Mouse (Mus musculus): ENCODE data around the gene Dazap2. TPM values are rescaled to one million over a fixed set of nuclear protein-coding genes. Genes with fewer than 3 reads are reported as not detected.
"Not testable (repeated sequence)": the region's sequence is repeated elsewhere in the genome, so short reads cannot be mapped to it uniquely, and the experiment has no call there.

Gene Dazap2
- polyA plus RNA-seq (2012; rRNA removed): 255 and 281 TPM in 2 replicates

DNA sequence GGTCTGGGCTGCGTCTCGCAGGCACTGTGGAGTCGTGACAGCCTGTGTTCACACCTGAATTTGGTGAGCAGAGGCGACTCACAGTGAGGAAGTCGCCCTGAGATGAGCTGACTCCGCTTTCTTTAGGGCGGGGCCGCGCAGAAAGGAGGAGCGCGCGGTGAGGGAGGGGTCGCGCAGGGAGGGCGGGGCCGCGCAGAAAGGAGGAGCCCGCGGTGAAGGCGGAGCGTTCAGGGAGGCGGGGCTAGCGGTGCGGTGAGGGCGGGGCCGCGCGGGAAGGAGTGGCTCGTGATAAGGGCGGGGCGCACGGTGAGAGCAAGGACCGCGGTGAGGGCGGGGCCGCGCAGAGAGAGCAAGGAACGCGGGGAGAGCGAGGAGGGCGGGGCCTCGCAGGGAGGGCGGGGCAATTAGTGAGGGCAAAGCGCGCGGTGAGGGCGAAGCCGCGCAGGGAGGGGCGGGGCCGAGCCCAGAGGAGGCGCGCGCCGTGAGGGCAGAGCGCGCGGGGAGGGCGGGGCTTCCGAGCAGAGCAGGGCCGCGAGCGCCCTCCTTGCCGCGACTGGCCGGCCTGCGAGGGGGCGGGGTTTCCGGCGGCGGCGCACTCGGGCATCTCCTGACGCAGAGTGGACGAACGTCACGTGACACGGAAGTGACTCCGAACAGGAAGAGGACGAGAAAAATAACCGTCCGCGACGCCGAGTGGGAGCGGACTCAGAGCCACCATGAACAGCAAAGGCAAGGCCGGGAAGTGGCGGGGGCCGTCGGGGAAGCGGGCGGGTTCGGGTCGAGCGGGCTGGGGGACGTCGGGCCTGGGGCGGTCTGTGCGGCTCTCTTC, at the start of gene Dazap2:
Gene Dazap2 (plus strand): TSS at position 354 of the 829 bp plus-strand sequence.
- peak; percentile 93 for DNase-seq (ENCODE audit: low spot score)

DNA sequence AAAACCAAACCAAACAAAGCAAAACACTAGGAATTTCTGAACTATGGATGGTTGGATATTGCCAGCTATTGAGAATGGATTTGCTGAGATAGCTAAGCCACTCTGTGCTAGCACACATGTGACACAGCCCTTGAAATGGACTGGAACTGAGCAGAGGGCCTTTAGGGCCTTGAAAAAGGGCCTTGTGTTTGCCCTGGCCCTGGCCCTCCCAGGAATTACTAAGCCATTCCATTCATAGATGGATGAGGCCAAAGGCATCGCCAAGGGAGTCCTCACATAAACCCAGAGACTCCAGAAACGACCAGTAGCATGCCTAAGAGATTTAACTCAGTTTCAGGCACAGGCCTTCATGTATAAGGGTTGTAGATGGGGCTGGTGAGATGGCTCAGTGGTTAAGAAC, 48.6 kb upstream of the Dazap2 start:
- DNase-seq (ENCODE audit: low spot score): no peak

DNA sequence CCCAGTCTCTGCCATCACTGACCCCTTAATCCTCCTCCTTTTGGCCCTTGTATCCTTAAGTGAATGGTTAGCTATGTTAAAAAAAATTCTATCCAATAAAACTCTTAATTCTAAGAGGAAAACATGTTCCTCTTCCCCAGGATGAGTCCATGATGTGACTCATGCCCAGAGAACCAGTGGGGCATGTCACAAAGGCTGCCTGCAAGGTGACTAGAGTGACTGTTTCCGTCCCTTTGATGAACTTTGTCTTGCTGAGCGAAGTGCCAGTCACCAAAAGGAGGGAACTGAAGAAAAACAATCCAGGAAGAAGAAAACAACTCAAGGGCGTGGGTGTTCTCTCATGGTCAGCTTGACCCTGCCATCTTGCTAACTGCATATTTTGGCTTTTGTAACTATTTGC, 45.9 kb upstream of the Dazap2 start:
- DNase-seq (ENCODE audit: low spot score): no peak

DNA sequence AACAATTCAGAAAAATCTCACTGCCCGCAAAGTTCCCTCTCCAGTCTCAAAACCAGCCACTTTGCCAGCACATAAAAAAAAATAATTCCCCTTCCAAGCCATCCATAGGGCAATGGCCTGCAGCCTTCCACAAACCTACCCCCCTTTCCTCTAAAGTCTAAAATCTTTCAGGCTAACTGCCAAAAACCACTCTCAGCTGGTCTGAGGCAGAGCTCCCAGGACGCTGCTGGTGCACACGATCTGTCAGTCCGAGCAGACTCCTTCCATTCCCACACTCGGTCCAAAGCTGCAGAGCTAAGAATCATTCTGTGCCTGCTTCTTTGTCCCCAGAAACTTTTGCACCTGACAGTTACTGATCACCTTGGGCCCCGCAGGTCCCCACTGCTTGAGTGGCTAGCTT, 41.2 kb upstream of the Dazap2 start:
- DNase-seq (ENCODE audit: low spot score): no peak

DNA sequence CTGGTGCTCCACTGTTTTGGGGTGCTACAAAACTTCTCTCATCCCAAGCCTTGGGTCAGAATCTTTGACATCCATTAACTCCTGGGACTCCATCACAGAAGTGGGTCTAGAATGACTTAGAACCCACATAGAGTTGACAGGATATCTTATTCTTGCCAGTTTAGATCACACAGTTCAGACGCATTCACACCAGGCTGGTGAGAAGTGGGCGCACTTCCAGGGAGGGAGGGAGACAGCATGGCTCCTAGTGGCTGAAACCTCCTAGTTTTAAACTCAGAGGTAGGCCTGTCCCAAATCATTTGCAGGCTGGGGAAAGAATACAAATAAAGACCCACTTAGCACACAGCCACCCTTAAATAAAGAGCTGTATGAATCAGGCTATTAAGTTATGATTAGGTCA, 40.8 kb upstream of the Dazap2 start:
- DNase-seq (ENCODE audit: low spot score): no peak

DNA sequence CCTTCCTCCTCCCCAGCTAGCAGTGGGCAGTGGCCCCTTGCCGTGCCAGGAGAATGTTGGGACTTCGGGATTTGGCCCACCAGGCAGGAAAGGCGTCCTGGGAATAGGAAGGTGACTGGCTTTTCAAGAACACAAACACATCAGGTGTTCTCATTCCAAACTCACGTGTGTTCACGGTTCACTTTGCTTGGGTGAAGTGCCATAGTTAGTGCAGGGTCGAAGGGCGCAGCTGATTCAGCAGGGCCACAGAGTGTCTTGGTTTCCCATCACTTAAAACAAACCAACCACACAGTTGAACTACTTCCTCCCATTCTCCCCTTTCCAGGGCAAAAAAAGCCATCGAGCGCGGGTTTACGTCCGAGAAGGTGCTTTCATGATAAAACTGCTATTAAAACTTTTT, 39.8 kb upstream of the Dazap2 start:
- no peak for DNase-seq (ENCODE audit: low spot score)

DNA sequence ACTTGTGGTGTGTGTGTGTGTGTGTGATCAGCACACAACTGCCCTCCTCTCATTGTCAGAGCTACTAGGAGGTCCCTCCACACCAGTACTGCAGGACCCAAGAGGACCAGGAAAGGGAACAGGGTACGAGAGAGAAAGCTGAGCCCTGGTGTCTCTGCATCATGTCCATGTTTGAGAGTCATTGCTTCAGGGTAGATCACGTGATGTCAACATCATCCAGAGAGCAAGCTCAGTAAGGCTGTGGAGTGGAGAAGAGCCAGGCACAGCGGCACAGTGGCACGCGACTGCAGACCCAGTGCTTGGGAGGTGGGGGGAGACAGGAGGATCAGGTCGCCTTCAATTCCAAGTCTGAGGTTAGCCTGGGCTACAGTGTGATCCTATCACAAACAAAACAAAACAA, 38.8 kb upstream of the Dazap2 start:
- DNase-seq (ENCODE audit: low spot score): no peak

DNA sequence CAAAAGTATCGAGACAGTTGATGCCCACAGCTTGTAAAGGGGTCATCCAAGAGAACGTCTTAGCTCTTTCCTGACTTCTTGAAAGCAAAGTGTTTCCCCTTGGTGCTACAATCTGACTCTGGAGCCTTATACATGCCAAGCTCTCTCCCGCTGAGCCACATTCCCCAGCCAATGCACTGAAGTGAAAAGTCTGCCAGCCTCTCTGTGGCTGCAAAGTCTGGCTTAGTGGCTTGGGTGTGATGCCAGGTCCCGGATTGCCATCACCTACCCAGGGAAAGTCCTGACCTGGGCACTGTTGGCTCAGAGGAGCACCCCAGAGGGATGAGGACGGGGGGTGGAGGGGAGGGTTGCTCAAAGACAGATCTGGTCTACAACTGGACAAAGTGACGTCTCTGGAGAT, 38.3 kb upstream of the Dazap2 start:
- no peak for DNase-seq (ENCODE audit: low spot score)

DNA sequence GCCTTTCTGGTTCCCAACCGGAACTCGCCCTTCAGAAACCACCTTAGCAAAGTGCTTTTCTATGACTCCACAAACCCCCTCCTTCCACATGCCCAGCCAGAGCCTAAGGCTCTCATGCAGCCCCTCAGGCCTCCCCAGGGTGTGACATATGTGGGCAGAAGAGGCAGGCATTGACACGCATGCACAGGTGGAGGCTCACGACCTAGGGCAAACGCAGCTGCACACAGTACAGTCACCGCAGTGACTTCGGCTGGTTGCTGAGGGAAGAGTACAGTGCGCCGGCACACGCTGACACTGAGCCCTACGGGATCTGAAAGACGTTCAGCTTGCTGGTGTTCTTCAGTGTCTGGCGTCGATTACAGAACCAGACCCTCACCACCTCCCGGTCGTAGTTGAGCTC, 37.2 kb upstream of the Dazap2 start:
- no peak for DNase-seq (ENCODE audit: low spot score)

DNA sequence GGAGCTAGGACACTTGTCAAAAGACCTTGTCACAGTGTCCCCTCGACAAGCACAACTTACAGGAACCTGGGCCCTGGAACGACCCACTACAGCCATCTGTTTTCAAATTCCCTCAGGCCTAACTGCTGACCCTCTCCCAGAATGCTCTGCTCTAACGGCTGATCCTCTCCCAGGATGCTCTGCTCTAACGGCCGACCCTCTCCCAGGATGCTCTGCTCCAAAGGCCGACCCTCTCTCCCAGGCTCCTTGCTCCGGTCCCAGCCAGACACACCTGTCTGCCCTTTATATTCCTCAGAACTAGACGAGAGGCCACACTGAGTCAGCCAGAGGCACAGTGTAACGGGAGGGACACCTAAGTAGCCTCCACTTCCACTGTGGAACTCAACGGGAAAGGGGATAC, 35.0 kb upstream of the Dazap2 start:
- DNase-seq (ENCODE audit: low spot score): no peak

- no peak for DNase-seq (ENCODE audit: low spot score)
Measured at GRCm38 (mm10) chr15:100585931-100586330, 29.2 kb upstream of the Dazap2 start.

DNA sequence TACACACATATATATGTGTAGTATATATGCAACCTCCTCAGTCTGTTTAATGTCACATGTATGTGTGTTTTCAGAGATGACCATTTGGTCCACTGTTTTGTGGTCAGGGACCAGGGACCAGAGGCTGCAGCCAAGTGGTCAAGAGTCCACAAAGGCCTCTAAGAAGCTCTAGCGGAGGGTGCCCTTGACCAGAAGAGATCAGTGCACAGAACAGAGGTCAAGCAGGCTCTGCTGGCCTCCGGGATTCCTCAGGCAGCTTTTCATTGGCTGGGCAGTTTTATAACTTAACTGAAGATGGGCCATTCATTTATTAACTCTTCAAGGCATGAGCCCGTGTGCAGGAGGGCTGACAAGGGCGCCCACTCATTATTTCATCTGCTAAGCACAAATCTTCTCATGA, 28.0 kb upstream of the Dazap2 start:
- no peak for DNase-seq (ENCODE audit: low spot score)

DNA sequence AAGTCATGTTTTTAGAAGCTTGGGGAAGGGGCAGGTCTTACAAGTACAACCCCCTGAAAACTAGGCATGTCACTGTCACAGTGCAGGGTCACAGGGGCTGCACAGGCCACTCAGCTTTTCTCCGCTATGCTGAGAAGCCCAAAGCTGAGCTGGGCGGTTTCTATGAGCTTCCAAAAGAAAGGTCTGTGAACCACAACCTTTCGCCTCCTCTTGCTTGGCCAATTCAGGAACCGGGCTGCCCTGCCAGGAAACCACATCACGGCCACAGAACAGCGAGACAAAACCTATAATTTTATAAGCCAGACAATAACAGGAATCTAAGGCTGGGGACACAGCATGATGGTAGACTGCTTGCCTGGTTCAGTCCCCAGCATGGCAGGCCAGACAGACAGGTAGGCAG, 26.9 kb upstream of the Dazap2 start:
- DNase-seq (ENCODE audit: low spot score): no peak

GRCm38 (mm10) chr15:100590436-100590835, 24.7 kb upstream of the Dazap2 start:
- no peak for DNase-seq (ENCODE audit: low spot score)

DNA sequence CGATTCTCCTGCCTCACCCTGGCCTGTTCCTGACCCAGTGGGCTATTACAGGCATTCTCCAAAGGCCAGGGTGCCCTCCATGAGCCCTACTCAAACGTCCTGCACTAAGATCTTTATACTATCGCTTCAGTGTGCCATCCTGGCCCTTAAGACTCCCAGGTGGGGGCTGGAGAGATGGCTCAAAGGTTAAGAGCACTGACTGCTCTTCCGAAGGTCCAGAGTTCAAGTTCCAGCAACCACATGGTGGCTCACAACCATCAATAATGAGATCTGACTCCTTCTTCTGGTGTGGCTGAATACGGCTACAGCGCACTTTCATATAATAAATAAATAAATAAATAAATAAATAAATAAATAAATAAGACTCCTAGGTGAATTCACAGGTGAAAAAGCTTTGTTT, 22.3 kb upstream of the Dazap2 start:
- no peak for DNase-seq (ENCODE audit: low spot score)

DNA sequence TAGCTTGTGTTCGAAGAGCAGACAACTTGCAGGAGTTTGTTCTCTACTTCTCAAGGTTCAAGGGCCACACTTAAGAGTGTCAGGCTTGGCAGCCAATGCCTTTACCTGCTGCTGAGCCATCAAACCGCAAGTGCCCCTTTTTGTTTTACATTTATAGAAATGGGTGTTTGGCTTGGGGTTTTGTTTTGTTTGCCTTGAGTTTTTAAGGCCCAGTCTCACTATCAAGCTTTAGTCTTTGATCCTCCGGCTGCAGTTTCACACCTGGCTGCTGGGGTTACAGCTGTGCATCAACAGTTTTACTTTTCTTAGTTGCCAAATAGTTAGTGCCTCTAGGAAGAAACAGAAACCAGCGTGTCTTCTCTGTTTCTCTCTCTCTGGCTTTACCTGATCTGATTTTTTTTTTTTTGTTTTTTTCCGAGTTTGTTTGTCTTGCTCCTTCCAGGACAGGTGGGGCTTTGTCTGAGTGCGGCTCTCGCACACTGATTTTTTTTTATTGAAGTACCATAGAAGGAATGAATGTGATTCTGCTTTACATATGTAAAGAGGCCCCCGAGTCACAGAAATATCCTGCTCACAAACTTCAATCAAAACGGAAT, 16.8 kb upstream of the Dazap2 start:
- no peak for DNase-seq (ENCODE audit: low spot score)

GRCm38 (mm10) chr15:100598883-100599275, 16.3 kb upstream of the Dazap2 start:
- no peak for DNase-seq (ENCODE audit: low spot score)

DNA sequence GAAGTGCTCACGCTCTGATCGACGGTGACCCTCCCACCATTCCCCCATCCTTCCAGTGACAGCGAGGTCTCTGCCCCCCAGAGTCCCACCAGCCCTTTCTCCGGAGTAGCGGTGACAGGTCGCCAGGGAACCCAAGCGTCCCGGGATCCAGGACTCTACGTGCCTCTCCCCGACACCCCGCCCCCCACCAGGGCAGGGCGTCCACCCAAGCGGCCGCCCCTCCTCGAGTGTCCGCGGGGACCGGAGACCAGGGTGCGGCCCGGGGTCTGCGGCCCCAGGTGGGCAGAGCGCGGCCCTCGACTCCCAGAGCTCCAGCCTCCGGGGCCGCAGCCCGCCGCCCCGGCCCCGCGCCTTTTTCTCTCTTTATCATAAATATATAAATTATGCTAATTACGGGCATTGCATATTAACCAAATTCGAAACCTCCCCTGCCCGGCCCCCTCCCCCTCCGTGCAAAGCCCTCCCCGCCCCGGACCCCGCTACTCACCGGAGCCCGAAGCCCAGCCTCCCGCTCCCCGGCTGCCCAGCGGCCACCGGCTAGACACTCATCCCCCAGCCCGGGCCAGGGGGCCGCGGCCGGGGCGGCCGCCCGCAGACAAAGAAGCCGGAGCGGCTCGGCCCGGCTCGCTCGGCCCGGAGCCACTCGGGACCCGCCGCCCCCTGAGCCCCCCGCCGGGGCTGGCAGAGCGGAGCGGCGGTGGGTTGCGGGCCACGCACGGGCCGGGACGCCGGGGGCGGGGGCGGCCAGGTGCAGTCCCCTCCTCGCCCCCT, 15.7 kb upstream of the Dazap2 start, which contains the start of gene Pou6f1:
Gene Pou6f1 (minus strand): TSS at position 709 of the 771 bp plus-strand sequence.
- peak; percentile 45 for DNase-seq (ENCODE audit: low spot score)

GRCm38 (mm10) chr15:100600047-100600695, 15.0 kb upstream of the Dazap2 start:
- peak; percentile 56 for DNase-seq (ENCODE audit: low spot score)

DNA sequence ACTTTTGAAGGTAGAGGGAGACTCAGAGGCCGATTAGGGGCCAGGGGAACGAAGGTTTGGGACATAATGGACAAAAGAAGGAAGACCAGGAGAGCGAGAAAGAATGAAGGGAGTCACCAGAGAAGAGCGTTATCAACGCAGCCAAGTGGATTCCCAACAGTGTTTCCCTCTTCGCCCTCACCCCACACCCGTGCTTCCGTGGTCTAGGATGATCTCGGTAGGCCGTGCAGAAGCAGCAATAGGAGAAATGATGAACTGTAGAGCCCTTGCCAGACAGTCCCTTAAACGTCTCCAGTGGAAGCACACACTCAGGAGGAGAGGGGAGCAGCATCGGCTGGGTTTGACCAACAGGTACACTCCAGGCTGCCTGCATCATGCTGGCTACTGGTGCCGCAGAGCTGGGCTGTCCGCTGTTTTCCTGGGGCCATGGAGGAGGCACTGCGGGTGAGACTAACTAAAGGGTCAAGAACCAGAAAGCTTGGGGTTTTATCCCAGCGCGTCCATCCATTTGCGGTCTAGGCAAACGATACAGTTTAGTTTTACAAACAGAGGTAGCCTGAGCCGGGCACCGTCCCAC, 14.4 kb upstream of the Dazap2 start:
- no peak for DNase-seq (ENCODE audit: low spot score)

DNA sequence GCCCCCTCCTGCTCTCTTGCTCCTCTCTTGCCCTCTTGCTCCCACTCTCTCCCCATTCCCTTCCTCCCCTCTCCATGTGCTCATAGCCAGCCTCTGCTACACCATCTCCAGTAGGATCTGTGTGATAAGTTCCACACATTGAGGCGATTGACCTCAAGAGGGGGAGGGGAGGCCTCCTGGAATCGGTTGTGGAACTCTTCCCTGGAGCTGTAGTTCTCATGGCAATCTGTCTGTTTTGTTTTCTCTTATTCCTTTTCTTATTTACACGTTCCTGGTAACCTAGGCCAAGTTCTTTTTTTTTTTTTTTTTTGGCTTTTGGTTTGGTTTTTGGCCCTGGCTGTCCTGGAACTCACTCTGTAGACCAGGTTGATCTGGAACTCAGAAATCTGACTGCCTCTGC, 13.5 kb upstream of the Dazap2 start:
- no peak for DNase-seq (ENCODE audit: low spot score)

DNA sequence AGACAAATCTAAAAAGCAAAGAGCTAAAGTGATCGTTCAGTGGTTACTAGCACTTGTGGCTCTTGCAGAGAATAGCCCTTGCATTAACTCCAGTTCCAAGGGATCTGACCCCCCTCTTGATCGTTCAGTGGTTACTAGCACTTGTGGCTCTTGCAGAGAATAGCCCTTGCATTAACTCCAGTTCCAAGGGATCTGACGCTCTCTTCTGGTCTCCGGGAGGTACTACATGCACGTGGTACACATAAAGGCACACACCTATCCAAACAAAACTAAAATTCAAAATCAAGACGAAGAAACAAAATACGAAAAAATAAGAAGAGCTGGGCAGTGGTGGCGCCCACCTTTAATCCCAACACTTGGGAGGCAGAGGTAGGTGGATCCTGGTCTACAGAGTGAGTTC, 8.5 kb upstream of the Dazap2 start:
- not testable (repeated sequence) for DNase-seq (ENCODE audit: low spot score)
